13 mouse cellular contexts compared by ENCODE assay signal in genomic region chr6:140689617-140690404, GRCm38 (mm10). TPM values are rescaled to one million over a fixed set of nuclear protein-coding genes. Genes with fewer than 3 reads are reported as not detected.
A peak's percentile ranks its signal among the peaks of the same experiment; 100 is the strongest.
DNase-seq lines count a peak whose midpoint lies in the region; ATAC-seq lines count a peak whose summit lies in the region.
"Had no signal": no experiment of that assay in that cellular context is flagged by ENCODE, and none has a peak within 500 bp of the region (broad histone marks: within the 10 kb centered on the region; RNA-seq: fewer than 3 reads in every experiment).

No protein-coding gene starts in this region.

- H3K4me2 ChIP-seq in heart, embryonic 13.5 days, result no peak overlapping the region
- H3K4me2 ChIP-seq in embryonic facial prominence, embryonic 15.5 days (replicated peaks), result no peak overlapping the region
- H3K4me2 ChIP-seq: hindbrain, embryonic 13.5 days had no signal

- no peaks in the 10 kb centered on the region for H3K27me3 ChIP-seq in heart, embryonic 13.5 days (replicated peaks)
- no peaks in the 10 kb centered on the region for H3K27me3 ChIP-seq in embryonic facial prominence, embryonic 15.5 days
- H3K27me3 ChIP-seq: CH12.LX; hindbrain, embryonic 13.5 days had no signal

- H3K27ac ChIP-seq in heart, embryonic 13.5 days (replicated peaks), result peak overlapping the region; percentile 53
- H3K27ac ChIP-seq in embryonic facial prominence, embryonic 15.5 days (replicated peaks), result peak overlapping the region; percentile 76
- H3K27ac ChIP-seq: hindbrain, embryonic 13.5 days had no signal

- no peaks in the 10 kb centered on the region for H3K9me3 ChIP-seq in heart, embryonic 13.5 days
- no peaks in the 10 kb centered on the region for H3K9me3 ChIP-seq in embryonic facial prominence, embryonic 15.5 days (replicated peaks)
- H3K9me3 ChIP-seq: hindbrain, embryonic 13.5 days had no signal

- H3K36me3 ChIP-seq in heart, embryonic 13.5 days, result no peaks in the 10 kb centered on the region
- H3K36me3 ChIP-seq in embryonic facial prominence, embryonic 15.5 days, result no peaks in the 10 kb centered on the region
- H3K36me3 ChIP-seq: hindbrain, embryonic 13.5 days had no signal

- H3K4me3 ChIP-seq in heart, embryonic 13.5 days, result no peak overlapping the region
- no peak overlapping the region for H3K4me3 ChIP-seq in embryonic facial prominence, embryonic 15.5 days (replicated peaks)
- H3K4me3 ChIP-seq: hindbrain, embryonic 13.5 days had no signal

- 73% methylated on average over 16 of the region's 16 CpGs for WGBS in heart, embryonic 13.5 days
- WGBS in embryonic facial prominence, embryonic 15.5 days, result 53% methylated on average over 16 of the region's 16 CpGs

- no peak overlapping the region for H3K9ac ChIP-seq in heart, embryonic 13.5 days
- H3K9ac ChIP-seq in embryonic facial prominence, embryonic 15.5 days, result no peak overlapping the region
- H3K9ac ChIP-seq: hindbrain, embryonic 13.5 days had no signal

- DNase-seq in heart, adult 11 months, result no peak
- DNase-seq in lung, postnatal 10 days, result peak; percentile 36
- DNase-seq in lung, postnatal 25 days (ENCODE audit: low spot score), result no peak
- no peak for DNase-seq in layer of hippocampus, postnatal 36 days
- no peak for DNase-seq in left cerebral cortex, adult 11 months (ENCODE audit: low spot score)
- DNase-seq: gastrocnemius, postnatal 10 days; kidney, postnatal 25 days had no signal

- no peak for ATAC-seq in heart, embryonic 13.5 days (ENCODE audit: extremely low read depth, insufficient number of reproducible peaks, low FRiP score, low TSS enrichment)
- peak; percentile 83 for ATAC-seq in embryonic facial prominence, embryonic 15.5 days (ENCODE audit: insufficient number of reproducible peaks, low FRiP score, low TSS enrichment, low read depth)

- no peaks in the 10 kb centered on the region for H3K4me1 ChIP-seq in heart, embryonic 13.5 days
- H3K4me1 ChIP-seq in embryonic facial prominence, embryonic 15.5 days, result peaks cover 21% of the 10 kb centered on the region; the same call in 1 of the 2 replicates
- H3K4me1 ChIP-seq: hindbrain, embryonic 13.5 days had no signal

RNA-seq across cellular contexts. Expression of gene Gm11077, which starts 39.3 kb away (rescaled TPM):
- polyA plus RNA-seq in heart, embryonic 13.5 days (2015; fragmentation: Nextera tagmentation; extraction: Ambion mirVana), result not detected in 2 replicates
- polyA plus RNA-seq in embryonic facial prominence, embryonic 15.5 days (2015; fragmentation: Nextera tagmentation; extraction: Ambion mirVana), result not detected in 2 replicates
- not detected for total RNA-seq in layer of hippocampus, postnatal 36 days (2021)
- total RNA-seq: CH12.LX; gastrocnemius, postnatal 10 days; left cerebral cortex, postnatal 14 days; megakaryocyte progenitor cell, adult 5-6 weeks had no signal
- polyA plus RNA-seq: hindbrain, embryonic 13.5 days had no signal
